Mouse (Mus musculus): ENCODE measurements around the gene Nup107.

- TF ChIP-seq TCF12 (IDR thresholded peaks at IDR 0.05; ENCODE audit: low read depth, low read length) (no peak), E2F4 (IDR thresholded peaks at IDR 0.05; ENCODE audit: insufficient replicate concordance, low read depth, low read length) (no peak), EP300 (IDR thresholded peaks at IDR 0.05; ENCODE audit: low read length) (no peak), CTCF (conservative IDR thresholded peaks at IDR 0.05 in 1 of 2, IDR thresholded peaks at IDR 0.05 in 1 of 2; ENCODE audit: low read depth in 2 of 2, low read length in 2 of 2) (no peak), ETS1 (conservative IDR thresholded peaks at IDR 0.05; ENCODE audit: low read depth, low read length) (no peak), RCOR1 (conservative IDR thresholded peaks at IDR 0.05; ENCODE audit: low read depth, low read length) (no peak), POLR2A (IDR thresholded peaks at IDR 0.05; ENCODE audit: low read depth, low read length) (no peak), MAFK (IDR thresholded peaks at IDR 0.05; ENCODE audit: insufficient replicate concordance, low read length) (no peak), MEF2A (IDR thresholded peaks at IDR 0.05; ENCODE audit: borderline replicate concordance, low read depth, low read length) (no peak)
These were observed 22.8 kb downstream of the Nup107 start for GRCm38 (mm10) chr10:117769541-117770285.

All from CH12.LX (cell line).